Mouse (Mus musculus) heart, postnatal 0 days (tissue): ENCODE results near the gene Sema5a.

Experiments
- CTCF ChIP-seq: IDR thresholded peaks from 2 replicates; pipeline ENCODE4 v1.5.1; 2016; ENCODE audit warnings: antibody characterized with exemption, control low read depth, low read depth
- EP300 ChIP-seq: IDR thresholded peaks from 2 replicates; pipeline ENCODE4 v1.6.1; 2016; ENCODE audit warnings: antibody characterized with exemption, low read depth

GRCm38 (mm10) chr15:32243096-32243785, 1.4 kb upstream of the Sema5a start:
- TF ChIP-seq EP300 (no peak), CTCF (no peak)
